Mouse (Mus musculus): ENCODE results near the gene Myo15b. TPM values are rescaled to one million over a fixed set of nuclear protein-coding genes. Genes with fewer than 3 reads are reported as not detected.
A peak's percentile ranks its signal among the peaks of the same experiment; 100 is the strongest.

The Myo15b gene
- polyA plus RNA-seq, 1 experiment from 2014 or later = 0.12 TPM

- ATAC-seq (ENCODE audit: low FRiP score) = peak; percentile 61
- peak overlapping the region; percentile 58 for H3K27ac ChIP-seq (replicated peaks)
- 1% methylated on average over 16 of the region's 16 CpGs for WGBS
- H3K27me3 ChIP-seq (replicated peaks) = no peaks in the 10 kb centered on the region
- peak overlapping the region; percentile 55 for H3K9ac ChIP-seq (replicated peaks)
- peak overlapping the region; percentile 62 for H3K4me3 ChIP-seq (replicated peaks)
- peaks cover 44% of the 10 kb centered on the region for H3K4me1 ChIP-seq
- H3K36me3 ChIP-seq = peaks cover 25% of the 10 kb centered on the region
- peak overlapping the region; percentile 74 for H3K4me2 ChIP-seq
- H3K9me3 ChIP-seq (replicated peaks) = no peaks in the 10 kb centered on the region
Observed at GRCm38 (mm10) chr11:115933747-115934110, 75.5 kb downstream of the Myo15b start.

GRCm38 (mm10) chr11:115939690-115940329 is 81.6 kb downstream of the Myo15b start:
- 41% methylated on average over 6 of the region's 6 CpGs for WGBS

GRCm38 (mm10) chr11:115941980-115942379 is 83.8 kb downstream of the Myo15b start:
- Histone ChIP-seq H3K36me3 (peaks cover 67% of the 10 kb centered on the region), H3K4me3 (replicated peaks) (no peak overlapping the region), H3K4me1 (no peaks in the 10 kb centered on the region), H3K27me3 (replicated peaks) (no peaks in the 10 kb centered on the region), H3K9ac (replicated peaks) (no peak overlapping the region), H3K27ac (replicated peaks) (no peak overlapping the region), H3K9me3 (replicated peaks) (no peaks in the 10 kb centered on the region), H3K4me2 (no peak overlapping the region)
- no peak for ATAC-seq (ENCODE audit: low FRiP score)
- WGBS = 86% methylated on average over 7 of the region's 7 CpGs

More at GRCm38 (mm10) chr11:115939690-115940329, 81.6 kb downstream of the Myo15b start:
- Histone ChIP-seq H3K27me3 (replicated peaks) (no peaks in the 10 kb centered on the region), H3K4me3 (replicated peaks) (no peak overlapping the region), H3K36me3 (peaks cover 61% of the 10 kb centered on the region), H3K4me2 (no peak overlapping the region), H3K4me1 (peaks cover 17% of the 10 kb centered on the region), H3K27ac (replicated peaks) (no peak overlapping the region), H3K9ac (replicated peaks) (no peak overlapping the region), H3K9me3 (replicated peaks) (no peaks in the 10 kb centered on the region)
- no peak for ATAC-seq (ENCODE audit: low FRiP score)

Other genes with a start within 250 kb of the Myo15b start
- gene Mif4gd, start 245.4 kb upstream of the Myo15b start, polyA plus RNA-seq (2015; fragmentation: Nextera tagmentation; extraction: Ambion mirVana) = 11.5 and 19.4 TPM in 2 replicates
- gene Slc25a19, start 230.1 kb upstream of the Myo15b start, polyA plus RNA-seq (2015; fragmentation: Nextera tagmentation; extraction: Ambion mirVana) = 49.0 and 52.8 TPM in 2 replicates
- 192 and 194 TPM in 2 replicates for gene Grb2, start 149.8 kb upstream of the Myo15b start, polyA plus RNA-seq (2015; fragmentation: Nextera tagmentation; extraction: Ambion mirVana)
- 20.3 and 21.2 TPM in 2 replicates for gene Tmem94, start 93.0 kb upstream of the Myo15b start, polyA plus RNA-seq (2015; fragmentation: Nextera tagmentation; extraction: Ambion mirVana)
- gene Caskin2, start 44.8 kb upstream of the Myo15b start, polyA plus RNA-seq (2015; fragmentation: Nextera tagmentation; extraction: Ambion mirVana) = 9.8 and 10.2 TPM in 2 replicates
- 22.0 and 23.7 TPM in 2 replicates for gene Tsen54, start 43.7 kb upstream of the Myo15b start, polyA plus RNA-seq (2015; fragmentation: Nextera tagmentation; extraction: Ambion mirVana)
- gene Llgl2, start 34.4 kb upstream of the Myo15b start, polyA plus RNA-seq (2015; fragmentation: Nextera tagmentation; extraction: Ambion mirVana) = 0.97 and 8.8 TPM in 2 replicates
- gene Smim5, start 41.6 kb downstream of the Myo15b start, polyA plus RNA-seq (2015; fragmentation: Nextera tagmentation; extraction: Ambion mirVana) = 2.2 and 8.1 TPM in 2 replicates
- 0.68 and 3.1 TPM in 2 replicates for gene Smim6, start 53.6 kb downstream of the Myo15b start, polyA plus RNA-seq (2015; fragmentation: Nextera tagmentation; extraction: Ambion mirVana)
- gene Sap30bp, start 74.9 kb downstream of the Myo15b start, polyA plus RNA-seq (2015; fragmentation: Nextera tagmentation; extraction: Ambion mirVana) = 39.0 and 40.5 TPM in 2 replicates
- gene Recql5, start 75.1 kb downstream of the Myo15b start, polyA plus RNA-seq (2015; fragmentation: Nextera tagmentation; extraction: Ambion mirVana) = 19.7 and 22.0 TPM in 2 replicates
- 2.0 and 4.9 TPM in 2 replicates for gene Itgb4, start 116.3 kb downstream of the Myo15b start, polyA plus RNA-seq (2015; fragmentation: Nextera tagmentation; extraction: Ambion mirVana)
- 65.9 and 98.5 TPM in 2 replicates for gene Galk1, start 154.3 kb downstream of the Myo15b start, polyA plus RNA-seq (2015; fragmentation: Nextera tagmentation; extraction: Ambion mirVana)
- gene H3f3b, start 169.6 kb downstream of the Myo15b start, polyA plus RNA-seq (2015; fragmentation: Nextera tagmentation; extraction: Ambion mirVana) = 1,496 and 1,502 TPM in 2 replicates
- gene Unk, start 171.9 kb downstream of the Myo15b start, polyA plus RNA-seq (2015; fragmentation: Nextera tagmentation; extraction: Ambion mirVana) = 31.6 and 33.5 TPM in 2 replicates
- 1.0 and 7.1 TPM in 2 replicates for gene Unc13d, start 219.6 kb downstream of the Myo15b start, polyA plus RNA-seq (2015; fragmentation: Nextera tagmentation; extraction: Ambion mirVana)
- gene Wbp2, start 228.6 kb downstream of the Myo15b start, polyA plus RNA-seq (2015; fragmentation: Nextera tagmentation; extraction: Ambion mirVana) = 162 and 167 TPM in 2 replicates

Data from neural tube, embryonic 15.5 days (tissue).